Mouse (Mus musculus) heart, adult 18-20 months (tissue): Measurements from ENCODE around the gene Wbp11. TPM values are rescaled to one million over a fixed set of nuclear protein-coding genes. Genes with fewer than 3 reads are reported as not detected.

Experiments
- microRNA-seq, 2 experiments: library from miRNA; unstranded; fragments of <30 nt; microRNA quantifications; one replicate each; pipeline ENCODE4 v1.2.0; 2022
- total RNA-seq, 2 experiments: library from RNA; stranded (reverse); gene quantifications; 2 replicates each; pipeline ENCODE4 v1.2.3; 2021

Gene Wbp11
- total RNA-seq, 2 experiments from 2014 or later = 53.4 to 64.0 TPM

Small RNAs within 50 kb of the gene (microRNA-seq; reads per million reads assigned to microRNA genes)
- 0 reads per million in 2 experiments for gene Gm44364

Other genes with a start within 250 kb of the Wbp11 start
- gene Plbd1, start 166.3 kb downstream of the Wbp11 start, total RNA-seq = 10 to 100 TPM; 42.7 to 50.9 TPM
- gene Gucy2c, start 46.5 kb downstream of the Wbp11 start, total RNA-seq = not detected
- gene Hist4h4, start 23.8 kb downstream of the Wbp11 start, total RNA-seq = 1 to 10 TPM; 4.5 to 5.7 TPM
- 10 to 100 TPM; 30.1 to 35.5 TPM for gene H2afj, start 20.0 kb downstream of the Wbp11 start, total RNA-seq
- gene BC049715, start 607 bp downstream of the Wbp11 start, total RNA-seq = 1 to 10 TPM in 1 of 2 experiments, under 1 TPM in 1; 0.80 to 1.1 TPM
- not detected for gene Smco3, start 7.2 kb upstream of the Wbp11 start, total RNA-seq
- gene Art4, start 29.5 kb upstream of the Wbp11 start, total RNA-seq = 10 to 100 TPM; 18.7 to 21.8 TPM
- gene Mgp, start 47.6 kb upstream of the Wbp11 start, total RNA-seq = 100 to 1,000 TPM; 301 to 402 TPM
- gene Erp27, start 93.9 kb upstream of the Wbp11 start, total RNA-seq = not detected
- not detected for gene Pde6h, start 95.6 kb upstream of the Wbp11 start, total RNA-seq
- 10 to 100 TPM; 22.8 to 39.0 TPM for gene Arhgdib, start 113.7 kb upstream of the Wbp11 start, total RNA-seq